Mouse (Mus musculus) intestine, embryonic 14.5 days (tissue): ENCODE measurements around the gene Top3a. TPM values are rescaled to one million over a fixed set of nuclear protein-coding genes. Genes with fewer than 3 reads are reported as not detected.
"Not testable (repeated sequence)": the region's sequence is repeated elsewhere in the genome, so short reads cannot be mapped to it uniquely, and the experiment has no call there.

Source experiments
- ATAC-seq: fragments of 200-750 bp; cut with Nextera tagmentation; replicated peaks from 2 replicates; pipeline ENCODE4 v1.8.0; 2017; ENCODE audit warnings: low read depth, moderate number of reproducible peaks, moderate TSS enrichment, moderate library complexity; ENCODE audit not compliant: low FRiP score, low TSS enrichment
- DNase-seq: peaks from one replicate; pipeline ENCODE4 v3.0.0-alpha.2; 2018; ENCODE audit warnings: low spot score
- H3K27ac ChIP-seq: fragments of 300-500 bp; sonication (generic); 2 replicates; pipeline ENCODE4 v1.5.1; 2014; ENCODE audit warnings: low read depth, mild to moderate bottlenecking, control low read depth
- H3K27me3 ChIP-seq: fragments of 300-500 bp; sonication (generic); replicated peaks from 2 replicates; pipeline ENCODE4 v1.6.1; 2014; ENCODE audit warnings: low read length, control low read depth; ENCODE audit not compliant: control insufficient read depth, insufficient read depth
- H3K36me3 ChIP-seq: fragments of 300-500 bp; sonication (generic); 2 replicates; pipeline ENCODE4 v1.6.1; 2014; ENCODE audit warnings: low read length, control low read depth; ENCODE audit not compliant: control insufficient read depth, insufficient read depth
- H3K4me1 ChIP-seq: fragments of 300-500 bp; sonication (generic); replicated peaks from 2 replicates; pipeline ENCODE4 v1.6.1; 2014; ENCODE audit warnings: low read length, control low read depth, mixed read lengths; ENCODE audit not compliant: control insufficient read depth, insufficient read depth
- H3K4me2 ChIP-seq: fragments of 300-500 bp; sonication (generic); 2 replicates; pipeline ENCODE4 v1.6.1; 2014; ENCODE audit warnings: low read length
- H3K4me3 ChIP-seq: fragments of 300-500 bp; sonication (generic); 2 replicates; pipeline ENCODE4 v1.5.1; 2014; ENCODE audit warnings: low read depth, low read length, control low read depth, mixed read lengths
- H3K9ac ChIP-seq: fragments of 300-500 bp; sonication (generic); 2 replicates; pipeline ENCODE4 v1.6.1; 2014; ENCODE audit warnings: mild to moderate bottlenecking, low read length
- H3K9me3 ChIP-seq: fragments of 300-500 bp; sonication (generic); 2 replicates; pipeline ENCODE4 v1.6.1; 2016; ENCODE audit warnings: low read length, control low read depth; ENCODE audit not compliant: control insufficient read depth
- WGBS: fragments of 180-500 bp; shearing (Covaris S2); extraction: QIAGEN DNeasy Blood & Tissue Kit; methylation state at CpG from one replicate; pipeline ENCODE4 v1.1.7; 2014; 5-methylcytosine and 5-hydroxymethylcytosine counted together
- polyA plus RNA-seq: library from polyadenylated mRNA; unstranded; fragments of >200 nt; fragmentation: Nextera tagmentation; extraction: Ambion mirVana; gene quantifications from 2 replicates; pipeline ENCODE4 v1.2.1, GENCODE M21; 2014

The Top3a gene
- 13.4 and 16.1 TPM in 2 replicates for polyA plus RNA-seq

DNA sequence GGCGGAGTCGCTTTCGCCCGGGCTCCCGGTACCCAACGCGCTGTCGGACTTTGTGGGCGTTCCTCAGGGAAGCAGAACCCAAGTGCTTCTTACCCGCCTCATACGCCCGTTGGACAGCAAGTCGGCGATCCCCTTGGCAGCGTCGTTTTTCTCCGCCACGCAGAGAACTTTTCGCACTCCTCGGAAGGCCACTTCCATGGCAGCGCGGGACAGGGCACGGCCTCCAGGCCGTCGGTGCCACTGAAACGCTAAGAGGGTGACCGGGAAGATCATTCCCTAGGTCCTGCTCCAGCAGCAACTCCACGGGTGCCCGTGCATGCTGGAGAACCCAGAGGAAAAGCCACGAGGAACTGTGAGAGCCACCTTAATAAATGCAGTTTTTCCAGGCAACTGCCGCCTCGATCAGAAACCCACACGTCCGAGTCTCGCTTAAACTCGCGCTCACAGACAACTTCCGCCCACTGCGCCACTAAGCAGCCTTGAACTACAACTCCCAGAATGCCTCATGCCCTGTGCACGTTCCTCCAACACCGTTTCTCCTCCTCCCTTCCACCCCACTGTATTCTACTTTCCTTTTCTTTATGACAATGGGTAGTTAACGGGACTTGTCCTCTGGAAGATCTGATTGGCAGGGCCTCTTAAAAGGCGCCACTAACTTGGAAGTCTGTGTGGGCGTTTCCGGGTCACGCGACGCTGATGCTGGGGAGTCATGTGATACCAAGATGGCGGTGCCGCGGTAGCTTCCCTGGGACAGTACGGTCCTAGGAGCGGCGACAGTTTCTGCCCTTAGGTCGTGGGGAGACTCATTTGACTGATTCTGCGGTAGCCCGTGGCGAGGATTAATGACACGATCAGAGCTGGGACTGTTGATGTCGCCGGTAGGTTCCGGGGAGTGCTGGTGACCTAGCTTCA is at the start of gene Top3a, which contains the start of gene Smcr8:
Gene Top3a, minus strand, starts transcription at position 537 of the 912 bp plus-strand sequence.
Gene Smcr8, plus strand, starts transcription at position 696 of the 912 bp plus-strand sequence.
- Histone ChIP-seq H3K4me1 (peaks cover 51% of the 10 kb centered on the region), H3K9me3 (no peaks in the 10 kb centered on the region), H3K27ac (peak within 1 kb of the TSS; percentile 89), H3K4me2 (peak within 1 kb of the TSS; percentile 85), H3K9ac (peak within 1 kb of the TSS; percentile 83), H3K27me3 (no peaks in the 10 kb centered on the region), H3K4me3 (peak within 1 kb of the TSS; percentile 96), H3K36me3 (peaks cover 8% of the 10 kb centered on the region)
- under 1% methylated on average over 62 of the region's 62 CpGs for WGBS
- DNase-seq (peak; percentile 94), ATAC-seq (peak; percentile 96)

- Histone ChIP-seq H3K4me2 (no peak overlapping the region), H3K4me1 (peaks cover 4% of the 10 kb centered on the region), H3K36me3 (no peaks in the 10 kb centered on the region), H3K27ac (no peak overlapping the region), H3K4me3 (no peak overlapping the region), H3K9ac (no peak overlapping the region), H3K9me3 (no peaks in the 10 kb centered on the region), H3K27me3 (no peaks in the 10 kb centered on the region)
- ATAC-seq (no peak), DNase-seq (no peak)
- WGBS = 47% methylated on average over 1 of the region's 1 CpGs
Observed at GRCm38 (mm10) chr11:60826700-60827099, 49.5 kb upstream of the Top3a start.

GRCm38 (mm10) chr11:60825191-60825590 is 48.0 kb upstream of the Top3a start:
- H3K27me3 ChIP-seq = no peaks in the 10 kb centered on the region
- ATAC-seq = peak; percentile 76
- H3K4me3 ChIP-seq = no peak overlapping the region
- no peak for DNase-seq
- no peaks in the 10 kb centered on the region for H3K4me1 ChIP-seq
- H3K36me3 ChIP-seq = no peaks in the 10 kb centered on the region
- H3K9me3 ChIP-seq = no peaks in the 10 kb centered on the region
- H3K27ac ChIP-seq = 0 out of 2 replicates have a peak overlapping the region, but pooled peaks have one; percentile 11
- WGBS = 71% methylated on average over 3 of the region's 3 CpGs
- H3K9ac ChIP-seq = no peak overlapping the region
- H3K4me2 ChIP-seq = no peak overlapping the region

DNA sequence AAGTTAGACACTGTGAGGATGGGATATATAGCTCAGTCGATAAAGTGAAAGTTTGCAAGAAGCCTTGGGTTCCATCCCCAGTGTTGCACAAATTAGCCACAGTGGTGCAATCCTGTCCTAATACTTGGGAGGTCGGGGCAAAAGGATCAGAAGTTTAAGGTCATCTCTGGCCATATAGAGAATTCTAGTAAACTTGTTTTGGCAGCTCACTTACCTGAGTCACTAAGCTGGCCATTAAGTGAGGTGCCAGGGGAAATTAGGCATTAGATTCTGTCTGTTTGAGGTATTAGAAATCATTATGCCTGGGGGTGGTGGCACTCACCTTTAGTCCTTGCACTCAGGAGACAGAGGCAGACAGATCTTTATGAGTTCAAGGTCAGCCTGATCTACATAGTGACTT is 46.6 kb upstream of the Top3a start:
- ATAC-seq (no peak), DNase-seq (no peak)
- 67% methylated on average over 2 of the region's 2 CpGs for WGBS

DNA sequence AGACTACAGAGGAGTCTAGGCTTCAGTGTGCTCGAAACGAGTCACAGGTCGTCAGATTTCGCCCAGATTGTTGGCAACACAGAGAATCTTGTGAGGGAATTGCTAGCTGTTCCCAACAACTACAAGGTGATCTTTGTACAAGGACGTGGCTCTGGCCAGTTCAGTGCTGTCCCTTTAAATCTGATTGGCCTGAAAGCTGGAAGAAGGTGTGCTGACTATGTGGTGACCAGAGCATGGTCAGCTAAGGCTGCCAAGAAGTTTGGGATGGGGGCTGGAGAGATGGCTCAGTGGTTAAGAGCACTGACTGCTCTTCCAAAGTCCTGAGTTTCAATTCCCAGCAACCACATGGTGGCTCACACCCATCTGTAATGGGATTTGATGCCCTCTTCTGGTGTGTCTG is 39.2 kb upstream of the Top3a start:
- Histone ChIP-seq H3K4me1 (no peaks in the 10 kb centered on the region), H3K36me3 (no peaks in the 10 kb centered on the region), H3K27me3 (no peaks in the 10 kb centered on the region), H3K4me2 (no peak overlapping the region), H3K4me3 (no peak overlapping the region), H3K27ac (no peak overlapping the region), H3K9ac (no peak overlapping the region), H3K9me3 (no peaks in the 10 kb centered on the region)
- WGBS = 70% methylated on average over 5 of the region's 5 CpGs
- ATAC-seq (no peak), DNase-seq (no peak)

More for the DNA sequence above, 46.6 kb upstream of the Top3a start:
- no peak overlapping the region for H3K4me3 ChIP-seq
- no peak overlapping the region for H3K27ac ChIP-seq
- no peaks in the 10 kb centered on the region for H3K4me1 ChIP-seq
- no peaks in the 10 kb centered on the region for H3K36me3 ChIP-seq
- no peak overlapping the region for H3K4me2 ChIP-seq
- H3K9me3 ChIP-seq = no peaks in the 10 kb centered on the region
- H3K27me3 ChIP-seq = no peaks in the 10 kb centered on the region
- no peak overlapping the region for H3K9ac ChIP-seq

DNA sequence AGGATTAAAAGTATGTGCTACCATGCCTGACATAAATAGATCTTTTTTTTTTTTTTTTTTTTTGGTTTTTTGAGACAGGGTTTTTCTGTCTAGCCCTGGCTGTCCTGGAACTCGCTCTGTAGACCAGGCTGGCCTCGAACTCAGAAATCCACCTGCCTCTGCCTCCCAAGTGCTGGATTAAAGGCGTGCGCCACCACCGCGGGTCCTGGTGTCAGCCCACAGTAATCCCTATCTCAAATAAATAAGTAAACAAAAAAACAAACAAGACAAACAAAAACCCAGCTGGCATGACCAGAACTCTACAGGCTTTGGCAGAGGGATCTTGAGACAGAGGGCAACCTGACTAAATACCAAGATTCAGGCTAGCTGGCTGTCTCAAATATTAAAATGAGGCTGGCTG is 34.5 kb upstream of the Top3a start, which contains the start of gene Shmt1:
Gene Shmt1, minus strand, starts transcription at position 101 of the 400 bp plus-strand sequence.
- not testable (repeated sequence) for H3K27me3 ChIP-seq, ATAC-seq, DNase-seq, H3K36me3 ChIP-seq, H3K9me3 ChIP-seq
- H3K9ac ChIP-seq = peak within 1 kb of the TSS; percentile 38
- H3K4me1 ChIP-seq = peaks cover 17% of the 10 kb centered on the region
- H3K27ac ChIP-seq = peak within 1 kb of the TSS; percentile 48
- H3K4me3 ChIP-seq = peak within 1 kb of the TSS; percentile 44
- peak within 1 kb of the TSS; percentile 66 for H3K4me2 ChIP-seq
- 18% methylated on average over 6 of the region's 6 CpGs for WGBS

GRCm38 (mm10) chr11:60811054-60811460 is 33.9 kb upstream of the Top3a start:
- Histone ChIP-seq H3K9ac (peak overlapping the region; percentile 38), H3K4me2 (peak overlapping the region; percentile 66), H3K27ac (peak overlapping the region; percentile 48), H3K36me3 (no peaks in the 10 kb centered on the region), H3K4me3 (peak overlapping the region; percentile 44), H3K27me3 (no peaks in the 10 kb centered on the region), H3K9me3 (no peaks in the 10 kb centered on the region), H3K4me1 (peaks cover 17% of the 10 kb centered on the region)
- under 1% methylated on average over 29 of the region's 29 CpGs for WGBS
- DNase-seq (peak; percentile 96), ATAC-seq (peak; percentile 98)

- 11% methylated on average over 14 of the region's 14 CpGs for WGBS
- peak overlapping the region; percentile 66 for H3K4me2 ChIP-seq
- H3K27ac ChIP-seq = peak overlapping the region; percentile 48
- H3K36me3 ChIP-seq = no peaks in the 10 kb centered on the region
- ATAC-seq (no peak), DNase-seq (peak; percentile 61)
- H3K4me1 ChIP-seq = peaks cover 17% of the 10 kb centered on the region
- H3K9ac ChIP-seq = peak overlapping the region; percentile 38
- H3K4me3 ChIP-seq = peak overlapping the region; percentile 44
- no peaks in the 10 kb centered on the region for H3K9me3 ChIP-seq
- no peaks in the 10 kb centered on the region for H3K27me3 ChIP-seq
Observed at GRCm38 (mm10) chr11:60810046-60810965, 33.1 kb upstream of the Top3a start.
